Mouse (Mus musculus) thymus, postnatal 0 days (tissue): ENCODE data around the gene Cnn2. TPM values are rescaled to one million over a fixed set of nuclear protein-coding genes. Genes with fewer than 3 reads are reported as not detected.
"Not testable (repeated sequence)": the region's sequence is repeated elsewhere in the genome, so short reads cannot be mapped to it uniquely, and the experiment has no call there.

Experiments used
- DNase-seq: peaks from one replicate; pipeline ENCODE4 v3.0.0-alpha.2; 2015; ENCODE audit warnings: low spot score
- polyA plus RNA-seq: library from polyadenylated mRNA; unstranded; fragments of >200 nt; fragmentation: Nextera tagmentation; extraction: Ambion mirVana; gene quantifications from 2 replicates; pipeline ENCODE4 v1.2.1, GENCODE M21; 2015

Gene Cnn2
- polyA plus RNA-seq, result 137 and 152 TPM in 2 replicates

DNA sequence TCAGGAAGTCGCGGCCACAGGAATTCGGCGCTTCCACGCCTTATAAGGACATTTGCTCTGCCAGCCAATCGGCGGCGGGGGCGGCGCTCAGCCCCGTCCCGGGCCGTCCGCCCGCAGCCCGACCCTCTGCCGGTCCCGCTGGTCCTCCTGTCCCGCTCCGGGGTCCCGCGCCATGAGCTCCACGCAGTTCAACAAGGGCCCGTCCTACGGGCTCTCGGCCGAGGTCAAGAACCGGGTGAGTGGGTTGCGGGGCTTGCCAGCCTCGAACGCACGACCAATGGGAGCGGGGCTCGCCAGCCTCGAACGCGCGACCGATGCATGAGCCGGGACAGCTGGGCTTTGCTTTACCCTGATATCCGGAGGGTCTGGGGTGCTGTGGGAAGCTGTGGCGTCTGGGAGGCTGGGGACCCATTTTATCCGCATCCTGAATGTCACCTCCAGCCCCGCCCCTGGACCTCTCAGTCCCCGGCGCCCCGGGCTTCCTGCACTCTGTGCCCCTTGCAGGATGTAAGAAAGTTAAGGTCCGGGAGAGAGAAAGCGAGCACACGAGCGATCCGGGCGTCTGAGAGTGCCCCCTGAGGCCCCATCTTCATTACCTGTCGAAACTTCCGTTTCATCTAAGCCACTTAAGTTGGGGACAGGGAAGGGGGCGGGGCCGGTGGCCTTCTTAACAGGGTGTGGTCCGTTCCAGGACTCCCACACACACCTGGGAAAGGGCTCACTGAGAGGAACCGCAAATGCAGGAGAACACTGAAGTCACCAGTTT is at the start of gene Cnn2:
TSS of gene Cnn2 (plus strand) at position 79 of the 766 bp plus-strand sequence.
- peak; percentile 63 for DNase-seq

GRCm38 (mm10) chr10:79940749-79941148 is 47.6 kb upstream of the Cnn2 start:
- no peak for DNase-seq

GRCm38 (mm10) chr10:79942988-79943387 is 45.4 kb upstream of the Cnn2 start:
- no peak for DNase-seq

- DNase-seq, result no peak
These were observed 44.9 kb upstream of the Cnn2 start for GRCm38 (mm10) chr10:79943471-79943901.

DNA sequence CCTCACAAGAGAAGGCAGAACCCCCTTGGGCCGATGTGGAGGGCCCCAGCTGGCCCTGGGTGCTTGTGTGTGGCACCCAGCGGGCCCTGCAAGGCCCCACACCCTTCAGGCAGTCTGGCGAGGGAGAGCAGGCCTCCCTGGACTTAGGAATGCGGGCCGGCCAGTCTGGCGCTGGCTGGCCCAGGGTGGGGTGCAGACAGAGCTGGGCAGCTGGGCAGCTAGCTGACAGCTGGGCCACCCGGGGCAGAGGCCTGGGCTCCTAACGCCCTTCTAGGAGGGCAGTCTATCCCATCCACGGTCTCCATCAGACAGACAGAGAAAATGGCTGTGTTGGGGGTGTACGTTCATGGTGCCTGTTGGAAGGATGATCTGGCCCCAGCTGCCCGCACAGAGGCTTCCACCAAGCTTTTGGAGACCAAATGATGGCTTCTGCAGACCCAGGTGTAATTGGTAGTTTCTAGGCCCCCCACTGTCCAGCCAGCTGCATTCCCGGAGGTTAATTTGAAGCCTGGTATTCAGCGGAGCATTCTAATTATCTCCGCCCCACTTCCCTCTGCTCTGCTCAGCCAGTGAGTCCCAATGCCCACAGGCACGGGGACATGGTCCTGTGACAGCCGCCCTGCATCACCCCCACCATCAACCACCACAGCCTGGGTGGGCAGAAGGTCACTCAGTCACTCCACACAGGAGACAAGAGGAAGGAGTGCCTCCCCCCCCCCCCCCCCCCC is 42.7 kb upstream of the Cnn2 start:
- no peak for DNase-seq

DNA sequence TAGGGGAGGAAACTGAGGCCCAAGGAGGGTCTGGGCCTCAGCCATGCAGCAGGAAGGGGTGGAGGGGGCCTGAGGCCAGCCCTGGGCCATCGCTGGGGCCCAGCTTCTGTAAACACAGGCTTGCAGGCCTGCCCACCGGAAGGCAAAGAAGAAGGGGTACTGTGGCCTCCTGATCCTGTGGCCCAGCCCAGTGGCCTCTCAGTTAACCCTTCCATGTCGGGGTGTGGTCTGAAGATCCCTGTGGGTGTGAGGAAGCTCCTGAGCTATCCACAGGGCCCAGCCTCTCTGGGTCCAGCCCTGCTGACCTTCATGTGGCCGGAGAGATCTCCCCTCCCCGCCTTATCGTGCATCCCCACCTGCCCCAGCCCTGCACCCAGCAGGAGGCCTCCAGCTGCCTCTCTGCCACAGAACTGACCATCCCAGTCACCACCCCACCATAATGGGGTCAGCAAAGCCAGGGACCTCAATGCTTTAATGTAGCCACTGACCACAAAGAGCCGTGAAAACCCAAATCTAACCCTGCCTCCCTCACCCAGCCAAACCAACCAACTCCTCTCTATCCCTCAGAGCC is 41.5 kb upstream of the Cnn2 start:
- DNase-seq, result no peak

- DNase-seq, result no peak
These were observed 40.9 kb upstream of the Cnn2 start for GRCm38 (mm10) chr10:79947502-79947901.

- no peak for DNase-seq
These were observed 38.5 kb upstream of the Cnn2 start for GRCm38 (mm10) chr10:79949873-79950272.

DNA sequence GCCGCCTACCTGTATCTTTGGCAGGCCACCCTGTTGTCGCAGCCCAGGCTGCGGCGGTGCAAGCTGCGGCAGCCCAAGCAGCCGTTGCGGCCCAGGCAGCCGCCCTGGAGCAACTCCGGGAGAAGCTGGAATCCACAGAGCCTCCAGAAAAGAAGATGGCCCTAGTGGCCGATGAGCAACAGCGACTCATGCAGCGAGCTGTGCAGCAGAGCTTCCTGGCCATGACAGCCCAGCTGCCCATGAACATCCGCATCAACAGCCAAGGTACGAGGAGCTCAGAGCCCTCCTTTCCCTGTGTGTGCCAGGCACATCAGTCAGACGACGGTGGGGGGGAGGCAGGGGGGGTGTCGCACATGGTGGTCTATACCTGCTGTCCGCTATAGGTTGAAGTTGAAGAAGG is 37.7 kb upstream of the Cnn2 start:
- no peak for DNase-seq

DNA sequence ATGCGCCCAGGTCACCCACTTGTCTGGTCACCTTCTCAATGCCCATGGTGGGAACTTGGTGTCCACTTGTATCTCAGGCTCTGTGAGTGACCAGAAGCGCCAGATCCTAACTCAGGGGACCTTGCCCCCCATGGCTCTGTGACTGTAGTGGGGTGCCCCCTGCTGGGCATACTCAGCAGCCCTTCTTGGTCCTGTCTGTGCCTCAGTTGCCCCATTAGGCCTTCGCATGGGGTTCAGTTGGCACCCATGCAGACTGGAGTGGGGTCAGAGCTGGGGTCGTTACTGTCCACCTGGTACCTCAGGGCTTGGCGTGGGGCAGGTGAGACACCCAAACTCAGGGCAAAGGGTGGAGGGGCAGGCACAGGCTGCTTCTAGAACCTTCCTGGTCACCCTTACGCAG is 34.4 kb upstream of the Cnn2 start:
- peak; percentile 42 for DNase-seq

DNA sequence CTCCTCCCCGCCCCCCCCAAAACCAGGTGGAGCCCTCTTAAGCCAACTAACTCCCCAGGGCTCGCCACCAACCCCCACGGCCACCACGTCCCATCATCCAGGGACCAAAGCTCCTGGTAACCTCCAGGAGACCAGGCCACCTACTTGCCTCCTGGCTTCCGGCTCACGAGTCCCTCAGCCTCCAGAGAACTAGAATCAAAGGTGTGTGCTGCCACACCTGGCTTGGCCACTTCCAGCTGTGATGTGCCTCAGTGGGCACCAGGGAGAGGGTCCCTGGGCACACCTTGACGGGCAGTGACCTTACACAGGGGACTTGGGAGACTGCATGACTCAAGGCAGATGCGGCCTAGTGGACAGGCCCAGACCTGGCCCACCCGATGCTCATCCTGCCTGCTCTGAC is 32.7 kb upstream of the Cnn2 start:
- DNase-seq, result no peak

- DNase-seq, result no peak
These were observed 31.7 kb upstream of the Cnn2 start for GRCm38 (mm10) chr10:79956643-79957154.

DNA sequence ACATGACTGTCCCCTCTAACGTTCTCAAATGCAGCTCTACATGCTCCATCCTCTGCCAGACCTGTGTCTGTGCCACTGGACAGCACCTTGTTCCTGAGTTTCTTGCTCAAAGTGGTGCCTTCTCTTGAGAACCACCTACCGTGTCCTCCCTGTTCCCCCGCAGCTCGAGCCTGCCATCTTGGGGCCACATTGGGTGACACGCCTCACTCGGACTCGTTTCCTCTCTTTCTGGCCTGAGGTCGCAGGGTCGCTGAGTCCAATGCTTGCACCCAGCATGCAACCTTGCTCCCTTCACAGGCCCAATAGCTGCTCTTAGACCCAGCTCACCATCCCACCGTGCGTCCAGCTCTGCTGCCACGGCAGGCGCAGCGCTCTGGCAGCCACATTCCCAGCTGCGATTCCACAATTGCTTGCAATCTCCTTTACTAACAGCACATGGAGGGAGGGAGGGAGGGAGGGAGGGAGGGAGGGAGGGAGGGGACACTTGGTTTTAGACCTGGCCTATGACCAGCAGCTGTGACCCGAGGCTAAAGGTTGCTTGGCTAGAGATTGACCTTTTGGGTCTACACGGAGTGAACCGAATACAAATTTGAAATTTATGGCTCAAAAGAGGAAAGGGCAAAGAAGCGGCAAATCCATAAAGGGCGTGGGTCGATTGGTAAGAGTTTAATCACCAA is 30.1 kb upstream of the Cnn2 start:
- peak; percentile 78 for DNase-seq

GRCm38 (mm10) chr10:79959412-79959811 is 29.0 kb upstream of the Cnn2 start:
- DNase-seq, result not testable (repeated sequence)

DNA sequence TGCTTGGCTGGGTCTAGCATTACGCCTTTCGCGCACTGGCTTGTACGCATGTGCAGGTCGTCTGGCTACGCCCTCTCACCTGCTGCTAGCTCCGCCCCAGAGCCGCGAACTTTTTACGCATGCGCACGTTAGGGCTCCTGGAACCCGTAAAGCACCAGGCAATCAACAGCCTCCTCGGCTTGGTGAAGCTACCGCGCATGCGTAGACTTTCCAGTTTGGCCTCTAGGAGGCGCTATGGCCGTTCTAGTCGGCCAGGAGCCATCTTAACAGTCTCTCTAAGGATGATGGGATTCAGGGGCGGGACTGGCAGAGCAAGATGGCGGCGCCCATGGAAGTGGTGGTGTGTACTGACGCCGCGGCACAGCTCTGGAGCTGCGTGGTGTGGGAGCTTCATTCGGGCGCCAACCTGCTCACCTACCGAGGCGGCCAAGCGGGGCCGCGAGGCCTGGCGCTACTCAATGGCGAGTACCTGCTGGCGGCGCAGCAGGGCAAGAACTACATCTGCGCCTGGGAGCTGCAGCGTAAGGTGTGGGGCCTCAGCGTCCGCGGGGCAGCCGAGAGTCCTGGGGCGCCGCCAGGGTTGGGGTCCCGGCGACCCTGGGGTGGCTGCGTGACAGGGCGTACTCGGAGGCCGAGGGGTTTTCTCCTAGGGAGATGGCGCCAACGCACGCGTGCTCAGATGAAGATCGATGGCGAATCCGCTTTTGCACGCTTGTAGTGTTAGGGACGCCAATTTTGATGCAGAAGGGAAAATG is 28.4 kb upstream of the Cnn2 start, which contains the start of gene Wdr18:
TSS of gene Wdr18 (plus strand) at position 306 of the 755 bp plus-strand sequence.
- DNase-seq, result peak; percentile 100

GRCm38 (mm10) chr10:79960671-79961294 is 27.6 kb upstream of the Cnn2 start:
- DNase-seq, result no peak

DNA sequence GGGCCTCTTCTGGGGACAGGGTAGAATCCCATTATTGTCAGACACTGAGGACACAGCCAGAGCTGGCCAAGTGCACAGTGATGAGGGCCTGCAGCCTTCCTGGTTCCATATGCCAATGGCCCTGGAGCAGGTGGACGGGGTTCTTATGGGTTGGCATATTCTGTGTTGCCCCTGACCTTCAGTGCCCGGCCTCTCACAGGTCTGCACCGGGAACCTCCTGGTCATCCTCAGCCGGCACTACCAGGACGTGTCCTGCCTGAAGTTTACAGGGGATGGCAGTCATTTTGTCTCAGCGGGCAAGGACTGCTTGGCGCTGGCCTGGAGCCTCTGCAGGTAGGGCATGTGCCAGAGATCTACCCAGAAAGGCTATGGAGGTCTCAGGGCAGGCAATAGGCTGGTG is 23.7 kb upstream of the Cnn2 start:
- DNase-seq, result no peak

DNA sequence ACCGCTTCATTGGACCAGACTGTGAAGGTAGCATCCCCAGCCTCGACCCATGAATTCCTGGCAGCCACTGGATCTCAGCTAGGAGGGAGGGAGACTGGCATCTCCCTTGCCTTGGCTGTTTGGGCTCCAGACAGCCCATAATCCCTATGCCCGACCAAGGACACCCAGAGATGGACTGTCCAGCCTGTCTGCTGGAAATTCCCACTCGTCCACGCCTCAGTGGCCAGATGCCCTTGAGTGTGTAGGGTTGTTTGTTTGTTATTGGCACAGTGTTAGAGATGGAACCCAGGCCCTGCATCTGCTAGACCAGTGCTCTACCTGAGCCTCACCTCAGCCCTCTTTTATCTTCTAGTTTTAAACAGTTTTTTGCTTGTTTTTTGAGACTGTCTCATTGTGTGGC is 23.1 kb upstream of the Cnn2 start:
- no peak for DNase-seq

DNA sequence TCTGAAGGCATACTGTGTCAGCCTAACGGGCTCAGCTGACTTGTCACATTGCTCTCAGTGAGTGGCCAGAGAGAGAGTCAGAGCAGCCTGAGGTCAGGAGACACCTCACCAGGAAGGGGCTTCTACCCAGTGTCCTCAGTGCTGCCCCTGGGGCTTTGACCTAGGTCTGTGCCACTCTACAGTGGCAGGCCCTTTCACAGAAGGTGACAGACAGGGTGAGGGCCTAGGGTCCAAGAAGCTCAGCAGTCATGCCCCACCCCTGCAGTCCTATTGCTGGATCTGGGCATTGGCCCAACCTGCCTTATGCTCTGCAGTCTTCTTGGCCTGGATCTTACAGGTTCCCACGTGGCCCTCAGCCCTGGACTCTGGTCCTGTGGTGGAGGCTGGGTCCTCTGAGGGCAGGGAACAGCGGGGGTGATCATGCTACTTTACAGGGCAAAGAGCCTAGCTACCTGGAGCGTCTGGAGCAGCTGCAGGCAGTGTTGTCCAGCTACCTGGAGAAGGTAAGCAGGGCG is 21.4 kb upstream of the Cnn2 start:
- no peak for DNase-seq

GRCm38 (mm10) chr10:79968181-79968580 is 20.2 kb upstream of the Cnn2 start:
- no peak for DNase-seq
